Mouse (Mus musculus): ENCODE data around the gene Fam3a.
"Not testable (repeated sequence)": the region's sequence is repeated elsewhere in the genome, so short reads cannot be mapped to it uniquely, and the experiment has no call there.

Fam3a gene

GRCm38 (mm10) chrX:74392535-74393443 is at the start of gene Fam3a, which contains the start of gene Ikbkg:
TSS of gene Fam3a (minus strand) at chrX:74393272.
TSS of gene Ikbkg (plus strand) at chrX:74393290.
- peak; percentile 18 for DNase-seq (ENCODE audit: extremely low read depth, low read depth, low spot score)

GRCm38 (mm10) chrX:74429290-74429821 is 36.3 kb upstream of the Fam3a start:
- no peak for DNase-seq (ENCODE audit: extremely low read depth, low read depth, low spot score)

- DNase-seq (ENCODE audit: extremely low read depth, low read depth, low spot score) = no peak
Measured at GRCm38 (mm10) chrX:74428826-74429276, 35.8 kb upstream of the Fam3a start, which contains the start of gene G6pdx. TSS of gene G6pdx (minus strand) at chrX:74429194.

- DNase-seq (ENCODE audit: extremely low read depth, low read depth, low spot score) = no peak
Measured at GRCm38 (mm10) chrX:74428146-74428825, 35.2 kb upstream of the Fam3a start.

GRCm38 (mm10) chrX:74427116-74427515 is 34.0 kb upstream of the Fam3a start:
- DNase-seq (ENCODE audit: extremely low read depth, low read depth, low spot score) = no peak

GRCm38 (mm10) chrX:74426256-74426655 is 33.2 kb upstream of the Fam3a start:
- DNase-seq (ENCODE audit: extremely low read depth, low read depth, low spot score) = no peak

- DNase-seq (ENCODE audit: extremely low read depth, low read depth, low spot score) = no peak
Measured at GRCm38 (mm10) chrX:74425195-74425594, 32.1 kb upstream of the Fam3a start.

GRCm38 (mm10) chrX:74424443-74424842 is 31.4 kb upstream of the Fam3a start:
- DNase-seq (ENCODE audit: extremely low read depth, low read depth, low spot score) = peak; percentile 71

- no peak for DNase-seq (ENCODE audit: extremely low read depth, low read depth, low spot score)
Measured at GRCm38 (mm10) chrX:74413377-74413776, 20.3 kb upstream of the Fam3a start.

- DNase-seq (ENCODE audit: extremely low read depth, low read depth, low spot score) = no peak
Measured at GRCm38 (mm10) chrX:74408340-74408739, 15.3 kb upstream of the Fam3a start.

- no peak for DNase-seq (ENCODE audit: extremely low read depth, low read depth, low spot score)
Measured at GRCm38 (mm10) chrX:74400136-74400535, 7.1 kb upstream of the Fam3a start.

GRCm38 (mm10) chrX:74388153-74388552 is 4.9 kb downstream of the Fam3a start:
- no peak for DNase-seq (ENCODE audit: extremely low read depth, low read depth, low spot score)

GRCm38 (mm10) chrX:74384451-74384850 is 8.6 kb downstream of the Fam3a start:
- no peak for DNase-seq (ENCODE audit: extremely low read depth, low read depth, low spot score)

- peak; percentile 26 for DNase-seq (ENCODE audit: extremely low read depth, low read depth, low spot score)
Measured at GRCm38 (mm10) chrX:74372888-74373549, 20.1 kb downstream of the Fam3a start, which contains the start of the genes Ubl4a and Slc10a3. TSS of gene Ubl4a (minus strand) at chrX:74373218. TSS of gene Slc10a3 (minus strand) at chrX:74373349.

- DNase-seq (ENCODE audit: extremely low read depth, low read depth, low spot score) = no peak
Measured at GRCm38 (mm10) chrX:74368209-74368909, 24.7 kb downstream of the Fam3a start.

GRCm38 (mm10) chrX:74367512-74367911 is 25.6 kb downstream of the Fam3a start:
- no peak for DNase-seq (ENCODE audit: extremely low read depth, low read depth, low spot score)

- DNase-seq (ENCODE audit: extremely low read depth, low read depth, low spot score) = peak; percentile 36
Measured at GRCm38 (mm10) chrX:74359171-74359570, 33.9 kb downstream of the Fam3a start.

- not testable (repeated sequence) for DNase-seq (ENCODE audit: extremely low read depth, low read depth, low spot score)
Measured at GRCm38 (mm10) chrX:74357069-74357468, 36.0 kb downstream of the Fam3a start.

- DNase-seq (ENCODE audit: extremely low read depth, low read depth, low spot score) = no peak
Measured at GRCm38 (mm10) chrX:74353467-74353770, 39.7 kb downstream of the Fam3a start, which contains the start of gene Lage3. TSS of gene Lage3 (minus strand) at chrX:74353618.
